Mouse (Mus musculus) bone marrow macrophage, adult 2 months (primary cell): ENCODE measurements at regions not wholly inside any gene's neighbourhood (a gene's known extent, or its start where the extent isn't known, plus 50 kb on each side); places are given as distances from the start of the nearest gene placed in this dataset.

Experiments used
- CTCF ChIP-seq: IDR thresholded peaks from 2 replicates; pipeline ENCODE4 v1.5.1; 2012; ENCODE audit warnings: low read depth, mild to moderate bottlenecking, low read length, moderate library complexity
- POLR2A ChIP-seq: IDR thresholded peaks from 2 replicates; pipeline ENCODE4 v1.6.1; 2012; ENCODE audit warnings: mild to moderate bottlenecking, low read depth, low read length, borderline replicate concordance

GRCm38 (mm10) chr1:137033679-137034078 is 73.4 kb upstream of the Nr5a2 start:
- TF ChIP-seq CTCF (no peak), POLR2A (no peak)
